Mouse (Mus musculus): Measurements from ENCODE around the gene Taf3. TPM values are rescaled to one million over a fixed set of nuclear protein-coding genes. Genes with fewer than 3 reads are reported as not detected.

Taf3 gene
- total and polyA plus RNA-seq, 3 experiments, result 8.3 to 20.9 TPM; not detected in 1

- peaks cover 3 to 12% of the 10 kb centered on the region in 2 experiments; a peak in 3 of 4 replicates for H3K4me1 ChIP-seq (ENCODE audit: control insufficient read depth in 1 of 2, insufficient read depth in 2 of 2, low read length in 2 of 2)
Measured at GRCm38 (mm10) chr2:9970579-9970978, 77.8 kb downstream of the Taf3 start.

GRCm38 (mm10) chr2:9970178-9970577, 78.2 kb downstream of the Taf3 start:
- Histone ChIP-seq H3K4me1 (ENCODE audit: control insufficient read depth in 1 of 2, insufficient read depth in 2 of 2, low read length in 2 of 2) (peaks cover 3 to 12% of the 10 kb centered on the region in 2 experiments; a peak in 3 of 4 replicates), H3K9ac (ENCODE audit: control insufficient read depth, low read depth, low read length, poor library complexity, severe bottlenecking) (no peak overlapping the region), H3K27ac (ENCODE audit: control insufficient read depth, low read depth, low read length) (no peak overlapping the region), H3K27me3 (ENCODE audit: control insufficient read depth in 1 of 2, insufficient read depth in 2 of 2, low read length in 2 of 2) (no peaks in the 10 kb centered on the region), H3K4me3 (ENCODE audit: control insufficient read depth in 1 of 2, insufficient read depth in 1 of 2, low read depth in 2 of 2, low read length in 2 of 2) (no peak overlapping the region), H3K9me3 (replicated peaks; ENCODE audit: insufficient read depth, low read length) (no peaks in the 10 kb centered on the region), H3K36me3 (ENCODE audit: control insufficient read depth in 1 of 2, insufficient read depth in 2 of 2, low read length in 2 of 2) (peaks cover 0 to 14% of the 10 kb centered on the region in 2 experiments; a peak in 2 of 4 replicates), H3K79me2 (ENCODE audit: control insufficient read depth, insufficient read depth, low read length, poor library complexity) (peaks cover 1% of the 10 kb centered on the region; the same call in 1 of the 2 replicates)
- DNase-seq (ENCODE audit: low read depth, low spot score), result no peak
- TF ChIP-seq SIN3A (IDR thresholded peaks at IDR 0.05; ENCODE audit: low read length) (no peak), CHD1 (IDR thresholded peaks at IDR 0.05; ENCODE audit: low read depth, low read length) (no peak), MAZ (IDR thresholded peaks at IDR 0.05; ENCODE audit: low read depth, low read length) (no peak), TAL1 (IDR thresholded peaks at IDR 0.05; ENCODE audit: low read length) (no peak), UBTF (IDR thresholded peaks at IDR 0.05; ENCODE audit: borderline replicate concordance, insufficient read depth, low read depth, low read length) (no peak), MXI1 (IDR thresholded peaks at IDR 0.05; ENCODE audit: low read depth, low read length) (no peak), NRF1 (IDR thresholded peaks at IDR 0.05; ENCODE audit: insufficient read depth, low read depth, low read length, poor library complexity, severe bottlenecking) (no peak), CTCF (IDR thresholded peaks at IDR 0.05 in 2 of 3, conservative IDR thresholded peaks at IDR 0.05 in 1 of 3; ENCODE audit: control insufficient read depth in 1 of 3, insufficient read depth in 1 of 3, low read depth in 2 of 3, low read length in 3 of 3, poor library complexity in 1 of 3, severe bottlenecking in 1 of 3) (no peak), ZC3H11A (IDR thresholded peaks at IDR 0.05; ENCODE audit: low read depth, low read length) (no peak), MAX (IDR thresholded peaks at IDR 0.05; ENCODE audit: low read length) (no peak), E2F4 (IDR thresholded peaks at IDR 0.05; ENCODE audit: borderline replicate concordance, low read depth, low read length) (no peak)

More at GRCm38 (mm10) chr2:9970579-9970978, 77.8 kb downstream of the Taf3 start:
- no peak for TF ChIP-seq RCOR1 (IDR thresholded peaks at IDR 0.05; ENCODE audit: low read depth, low read length)
- TF ChIP-seq MXI1 (IDR thresholded peaks at IDR 0.05; ENCODE audit: low read depth, low read length), result no peak
- no peak for TF ChIP-seq POLR2AphosphoS5 (IDR thresholded peaks at IDR 0.05; ENCODE audit: borderline replicate concordance, low read depth, low read length)
- TF ChIP-seq ELF1 (IDR thresholded peaks at IDR 0.05; ENCODE audit: low read depth, low read length), result no peak
- TF ChIP-seq BHLHE40 (IDR thresholded peaks at IDR 0.05; ENCODE audit: borderline replicate concordance, low read depth, low read length), result no peak
- no peak for TF ChIP-seq TBP (IDR thresholded peaks at IDR 0.05; ENCODE audit: low read depth, low read length)
- TF ChIP-seq CHD2 (IDR thresholded peaks at IDR 0.05; ENCODE audit: low read length), result no peak
- TF ChIP-seq GABPA (IDR thresholded peaks at IDR 0.05; ENCODE audit: low read depth, low read length), result no peak
- no peak for TF ChIP-seq ZC3H11A (IDR thresholded peaks at IDR 0.05; ENCODE audit: low read depth, low read length)
- no peak for TF ChIP-seq MEF2A (IDR thresholded peaks at IDR 0.05; ENCODE audit: extremely low read depth, insufficient replicate concordance, low read depth, low read length, poor library complexity, severe bottlenecking)
- TF ChIP-seq E2F4 (IDR thresholded peaks at IDR 0.05; ENCODE audit: borderline replicate concordance, low read depth, low read length), result no peak
- TF ChIP-seq SMC3 (IDR thresholded peaks at IDR 0.05; ENCODE audit: low read depth, low read length), result no peak
- no peak for TF ChIP-seq USF1 (IDR thresholded peaks at IDR 0.05; ENCODE audit: low read depth, low read length)
- peaks cover 1% of the 10 kb centered on the region; the same call in 1 of the 2 replicates for H3K79me2 ChIP-seq (ENCODE audit: control insufficient read depth, insufficient read depth, low read length, poor library complexity)
- H3K27ac ChIP-seq (ENCODE audit: control insufficient read depth, low read depth, low read length), result no peak overlapping the region
- DNase-seq (ENCODE audit: low read depth, low spot score), result no peak
- H3K4me3 ChIP-seq (ENCODE audit: control insufficient read depth in 1 of 2, insufficient read depth in 1 of 2, low read depth in 2 of 2, low read length in 2 of 2), result no peak overlapping the region
- H3K9me3 ChIP-seq (replicated peaks; ENCODE audit: insufficient read depth, low read length), result no peaks in the 10 kb centered on the region
- peaks cover 0 to 13% of the 10 kb centered on the region in 2 experiments; a peak in 2 of 4 replicates for H3K36me3 ChIP-seq (ENCODE audit: control insufficient read depth in 1 of 2, insufficient read depth in 2 of 2, low read length in 2 of 2)
- H3K9ac ChIP-seq (ENCODE audit: control insufficient read depth, low read depth, low read length, poor library complexity, severe bottlenecking), result no peak overlapping the region
- H3K27me3 ChIP-seq (ENCODE audit: control insufficient read depth in 1 of 2, insufficient read depth in 2 of 2, low read length in 2 of 2), result no peaks in the 10 kb centered on the region

Measured in MEL (cell line).